Mouse (Mus musculus) G1E (cell line): ENCODE results near the gene Lmntd1.

Experiments used
- CTCF ChIP-seq: IDR thresholded peaks from 2 replicates; pipeline ENCODE4 v1.5.1; 2012; ENCODE audit warnings: low read depth, low read length, inconsistent platforms, mixed read lengths
- GATA1 ChIP-seq: IDR thresholded peaks from 2 replicates; pipeline ENCODE4 v1.6.1; 2012; ENCODE audit warnings: borderline replicate concordance, low read length, inconsistent platforms, mixed read lengths
- GATA2 ChIP-seq: IDR thresholded peaks from 2 replicates; pipeline ENCODE4 v1.6.1; 2012; ENCODE audit warnings: low read depth, low read length, inconsistent platforms, borderline replicate concordance
- POLR2AphosphoS5 ChIP-seq: IDR thresholded peaks from 2 replicates; pipeline ENCODE4 v1.6.1; 2012; ENCODE audit warnings: low read depth, low read length, inconsistent platforms; ENCODE audit not compliant: insufficient replicate concordance
- TAL1 ChIP-seq: conservative IDR thresholded peaks from 2 replicates; pipeline ENCODE4 v1.6.1; 2012; ENCODE audit warnings: low read depth, low read length, inconsistent platforms, mixed read lengths

DNA sequence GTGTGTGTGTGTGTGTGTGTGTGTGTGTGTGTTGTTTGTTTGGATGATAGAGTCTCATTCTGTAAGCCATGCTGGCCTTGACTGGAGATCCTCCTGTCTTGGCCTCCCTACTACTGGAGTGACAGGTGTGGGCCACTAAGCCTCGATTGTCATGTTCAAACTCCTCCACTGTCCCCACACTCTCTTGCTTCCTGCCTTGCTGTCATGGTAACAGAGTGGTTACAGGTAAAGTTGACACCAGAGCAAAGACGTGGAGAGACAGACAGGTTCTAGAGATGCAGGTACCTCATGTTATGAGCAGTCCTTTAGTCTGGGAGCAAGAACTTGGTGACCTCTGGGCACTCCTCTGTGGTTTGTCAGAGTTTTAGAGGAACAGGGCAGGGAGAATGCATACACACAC is 239.7 kb downstream of the Lmntd1 start:
- no peak for TF ChIP-seq CTCF
- TF ChIP-seq GATA1 = no peak
- no peak for TF ChIP-seq TAL1
- no peak for TF ChIP-seq POLR2AphosphoS5
- no peak for TF ChIP-seq GATA2
